Mouse (Mus musculus): ENCODE data around the gene Olfr732.

DNA sequence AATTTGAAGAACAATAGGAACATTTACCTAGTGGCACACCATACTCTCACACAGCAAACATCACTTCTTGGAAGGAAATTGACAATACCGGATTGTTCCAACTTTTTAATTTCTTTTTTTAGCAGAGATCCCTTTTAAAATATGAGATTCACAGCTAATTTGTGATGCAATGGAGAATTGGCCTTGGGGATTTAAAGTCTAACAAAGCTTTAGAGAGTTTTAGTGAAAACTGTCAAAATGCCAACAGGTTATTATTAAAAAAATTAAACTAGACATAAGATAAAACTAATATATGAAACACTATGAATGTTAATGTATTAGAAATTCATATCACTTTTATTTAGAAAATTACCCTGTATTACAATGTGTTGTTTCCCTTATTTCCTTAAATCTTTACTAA lies at the start of gene Olfr732:
- TF ChIP-seq CTCF (IDR thresholded peaks at IDR 0.05; ENCODE audit: insufficient read depth, low read depth, low read length) = no peak
- no peak for TF ChIP-seq POLR2A (IDR thresholded peaks at IDR 0.05; ENCODE audit: insufficient read depth, low read depth, low read length)

Data from olfactory bulb, adult 2 months (tissue).